Mouse (Mus musculus): ENCODE measurements around the gene Polrmt. TPM values are rescaled to one million over a fixed set of nuclear protein-coding genes. Genes with fewer than 3 reads are reported as not detected.
"Not testable (repeated sequence)": the region's sequence is repeated elsewhere in the genome, so short reads cannot be mapped to it uniquely, and the experiment has no call there.

The Polrmt gene
- polyA plus RNA-seq, 1 experiment from 2014 or later, result 31.8 TPM

DNA sequence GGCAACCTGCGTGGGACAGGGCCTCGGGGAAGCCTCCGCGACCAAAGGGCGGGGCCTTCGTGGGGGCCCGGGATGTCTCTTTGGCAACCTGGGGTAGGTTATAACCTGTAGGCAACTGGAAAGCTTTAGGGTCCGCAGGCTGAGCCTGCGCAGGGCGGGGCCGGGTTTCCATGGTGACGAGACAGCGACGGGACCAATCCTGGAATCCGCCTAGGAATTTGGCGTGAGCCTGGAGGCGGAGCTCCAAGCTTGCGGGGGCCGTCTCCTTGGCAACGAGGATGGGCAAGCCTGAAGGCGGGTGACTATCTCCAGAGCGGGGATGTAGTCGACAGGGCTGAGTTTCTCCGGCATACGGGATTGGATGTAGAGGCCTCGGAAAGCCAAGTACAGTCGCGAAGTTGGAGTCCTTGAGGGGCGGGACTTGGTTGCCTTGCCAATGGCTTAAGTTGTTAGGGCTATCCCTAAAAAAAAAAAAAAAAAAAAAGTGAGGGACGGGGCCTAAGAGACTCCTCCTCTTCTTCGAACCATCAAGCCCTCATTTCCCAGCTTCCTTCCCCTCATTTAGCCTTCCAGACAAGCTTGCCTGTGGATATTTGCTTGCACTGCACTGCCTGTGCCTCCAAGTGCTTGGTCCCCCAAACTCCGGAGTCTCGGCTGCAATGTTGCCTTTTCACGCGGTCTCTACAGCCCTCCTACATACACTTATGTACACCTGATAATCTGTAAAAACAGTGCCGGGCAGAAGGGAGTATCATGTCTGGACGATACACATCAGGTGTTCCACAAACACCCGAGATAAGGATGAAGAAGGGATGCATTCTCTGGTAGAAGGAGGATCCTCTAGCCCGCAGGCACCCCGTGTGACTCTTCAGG lies 21.2 kb upstream of the Polrmt start:
- peak; percentile 77 for ATAC-seq (ENCODE audit: insufficient number of reproducible peaks, insufficient read depth, low FRiP score, low read depth)
- no peaks in the 10 kb centered on the region for H3K9me3 ChIP-seq (ENCODE audit: control insufficient read depth, low read depth, low read length)
- H3K4me1 ChIP-seq (ENCODE audit: control insufficient read depth, insufficient read depth, low read length), result peaks cover 26% of the 10 kb centered on the region
- H3K36me3 ChIP-seq (ENCODE audit: control insufficient read depth, insufficient read depth, low read length), result no peaks in the 10 kb centered on the region
- 9% methylated on average over 39 of the region's 40 CpGs for WGBS
- H3K9ac ChIP-seq (replicated peaks; ENCODE audit: low read depth, low read length), result no peak overlapping the region; the same call in 1 of the 2 replicates
- H3K4me2 ChIP-seq (replicated peaks; ENCODE audit: low read depth, low read length), result peak overlapping the region; percentile 92
- no peaks in the 10 kb centered on the region for H3K27me3 ChIP-seq (ENCODE audit: control insufficient read depth, insufficient read depth, low read length)
- H3K4me3 ChIP-seq (ENCODE audit: low read depth, low read length), result peak overlapping the region; percentile 92
- H3K27ac ChIP-seq (ENCODE audit: low read length), result peak overlapping the region; percentile 79

DNA sequence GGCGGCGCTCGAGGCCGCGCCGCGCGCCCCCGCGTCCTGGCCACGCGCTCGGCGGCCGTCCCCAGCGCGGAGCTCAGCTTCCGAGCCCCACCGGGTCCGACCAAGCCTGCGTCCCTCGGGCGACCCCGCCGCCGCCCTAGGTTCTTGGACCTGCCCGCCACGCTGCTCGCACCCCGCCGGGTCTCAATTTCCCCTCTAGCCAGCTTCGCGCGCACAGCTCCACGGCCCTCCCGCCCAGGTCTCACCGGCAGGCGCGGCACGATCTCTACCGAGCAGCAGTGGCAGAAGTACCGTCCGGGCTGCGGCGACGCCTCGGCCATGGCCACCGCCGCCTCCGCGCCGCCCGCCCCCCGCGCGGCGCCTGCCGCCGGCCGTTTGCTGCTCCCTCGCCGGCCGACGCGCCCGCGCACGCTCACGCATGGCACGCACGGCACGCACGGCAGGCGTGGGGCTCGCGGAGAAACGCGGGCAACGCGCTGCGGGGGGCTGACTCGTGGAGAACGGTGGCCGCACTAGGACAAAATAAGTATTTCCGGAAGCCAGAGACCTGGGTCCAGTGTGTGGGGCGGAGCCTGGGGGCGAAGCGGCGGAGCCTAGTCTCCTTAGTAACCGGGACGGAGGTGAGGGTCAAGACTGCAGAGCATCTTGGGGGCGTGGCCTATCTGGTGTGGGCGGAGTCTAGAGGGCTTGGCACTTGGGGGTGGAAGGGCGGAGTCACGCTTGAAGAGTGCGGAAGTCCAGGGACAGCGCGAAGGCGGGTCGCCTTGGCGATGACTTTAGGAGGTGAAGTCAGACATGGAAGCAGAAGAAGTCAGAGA lies 20.3 kb upstream of the Polrmt start, which contains the start of gene Rnf126:
Gene Rnf126 (minus strand): TSS at position 445 of the 818 bp plus-strand sequence.
- Histone ChIP-seq H3K9me3 (ENCODE audit: control insufficient read depth, low read depth, low read length) (no peaks in the 10 kb centered on the region), H3K4me1 (ENCODE audit: control insufficient read depth, insufficient read depth, low read length) (peaks cover 26% of the 10 kb centered on the region), H3K36me3 (ENCODE audit: control insufficient read depth, insufficient read depth, low read length) (peaks cover 8% of the 10 kb centered on the region), H3K27ac (ENCODE audit: low read length) (peak within 1 kb of the TSS; percentile 87), H3K4me3 (ENCODE audit: low read depth, low read length) (peak within 1 kb of the TSS; percentile 92), H3K9ac (replicated peaks; ENCODE audit: low read depth, low read length) (peak within 1 kb of the TSS; percentile 93), H3K27me3 (ENCODE audit: control insufficient read depth, insufficient read depth, low read length) (no peaks in the 10 kb centered on the region), H3K4me2 (replicated peaks; ENCODE audit: low read depth, low read length) (peak within 1 kb of the TSS; percentile 92)
- peak; percentile 92 for ATAC-seq (ENCODE audit: insufficient number of reproducible peaks, insufficient read depth, low FRiP score, low read depth)
- under 1% methylated on average over 101 of the region's 101 CpGs for WGBS

DNA sequence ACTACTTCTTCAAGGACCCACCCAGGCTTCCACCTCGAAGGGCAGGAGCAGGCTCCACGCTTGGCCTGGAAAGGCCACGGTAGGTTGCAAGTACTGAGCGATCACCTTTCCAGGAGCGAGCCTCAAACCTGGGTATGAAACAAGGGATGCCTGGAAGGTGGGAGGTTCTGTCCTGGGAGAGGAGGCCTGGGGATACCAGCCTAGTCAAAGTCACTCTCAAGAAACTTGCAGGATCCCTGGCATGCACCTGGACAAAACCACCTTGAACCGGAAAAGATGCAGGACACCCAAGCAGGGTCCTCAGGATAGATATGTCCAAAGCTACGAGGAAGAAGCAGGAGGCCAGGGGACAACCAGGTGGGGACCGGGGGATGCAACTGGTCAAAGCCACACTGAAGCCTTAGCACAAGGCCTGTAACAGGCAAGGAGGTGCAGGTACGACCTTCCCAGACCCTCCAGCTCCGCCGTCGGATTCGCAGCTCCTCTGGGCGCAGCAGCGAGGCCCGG lies 19.7 kb upstream of the Polrmt start:
- H3K9me3 ChIP-seq (ENCODE audit: control insufficient read depth, low read depth, low read length), result no peaks in the 10 kb centered on the region
- peaks cover 26% of the 10 kb centered on the region for H3K4me1 ChIP-seq (ENCODE audit: control insufficient read depth, insufficient read depth, low read length)
- peak overlapping the region; percentile 87 for H3K27ac ChIP-seq (ENCODE audit: low read length)
- peaks cover 14% of the 10 kb centered on the region for H3K36me3 ChIP-seq (ENCODE audit: control insufficient read depth, insufficient read depth, low read length)
- H3K4me3 ChIP-seq (ENCODE audit: low read depth, low read length), result peak overlapping the region; percentile 92
- WGBS, result 6% methylated on average over 16 of the region's 16 CpGs
- H3K9ac ChIP-seq (replicated peaks; ENCODE audit: low read depth, low read length), result peak overlapping the region; percentile 93
- no peaks in the 10 kb centered on the region for H3K27me3 ChIP-seq (ENCODE audit: control insufficient read depth, insufficient read depth, low read length)
- peak overlapping the region; percentile 92 for H3K4me2 ChIP-seq (replicated peaks; ENCODE audit: low read depth, low read length)
- ATAC-seq (ENCODE audit: insufficient number of reproducible peaks, insufficient read depth, low FRiP score, low read depth), result no peak

DNA sequence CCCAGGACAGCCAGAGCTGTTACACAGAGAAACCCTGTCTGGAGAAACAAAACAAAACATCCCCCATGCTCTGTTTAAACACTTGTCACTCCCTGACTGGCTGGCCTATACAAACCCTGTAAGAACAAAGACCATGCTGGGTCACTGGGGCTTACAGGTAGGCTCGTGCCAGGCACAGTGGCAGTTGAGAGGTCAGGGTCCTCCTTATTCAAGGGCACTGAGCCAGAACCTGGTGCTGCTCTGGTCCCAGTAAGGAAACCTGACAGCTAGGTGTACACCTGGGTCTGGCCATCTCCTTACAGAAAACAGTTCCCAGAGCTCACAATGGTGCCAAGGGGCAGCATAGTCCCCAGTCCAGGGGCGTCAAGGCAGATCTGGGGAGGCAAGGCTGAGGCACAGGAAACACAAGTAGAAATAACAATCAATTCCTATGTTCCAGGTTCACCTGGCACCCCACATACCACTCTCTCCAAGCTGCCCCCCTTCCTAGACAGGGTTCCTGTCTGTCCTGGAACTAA lies 18.9 kb upstream of the Polrmt start:
- H3K9me3 ChIP-seq (ENCODE audit: control insufficient read depth, low read depth, low read length), result no peaks in the 10 kb centered on the region

DNA sequence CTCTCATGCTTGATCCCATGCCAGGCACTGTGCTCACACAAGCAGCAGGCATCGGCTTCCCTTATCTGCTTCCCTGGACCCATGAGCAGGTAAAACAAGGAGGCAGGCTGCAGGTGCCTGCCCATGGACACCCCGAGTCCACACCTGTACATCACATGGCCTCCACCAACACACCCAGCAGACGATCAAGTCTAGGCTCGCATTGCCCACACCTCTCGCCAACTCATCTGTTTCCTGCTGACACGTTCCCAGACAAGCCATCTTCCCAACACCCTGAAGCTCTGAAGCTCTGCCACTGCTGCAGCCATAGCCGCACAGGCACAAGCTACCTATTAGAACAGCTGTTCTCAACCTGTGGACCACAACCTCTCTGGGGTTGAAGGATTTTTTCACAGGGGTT lies 17.9 kb upstream of the Polrmt start:
- H3K27me3 ChIP-seq (ENCODE audit: control insufficient read depth, insufficient read depth, low read length), result no peaks in the 10 kb centered on the region
- 74% methylated on average over 7 of the region's 7 CpGs for WGBS

More for the DNA sequence above, 18.9 kb upstream of the Polrmt start:
- peak overlapping the region; percentile 92 for H3K4me3 ChIP-seq (ENCODE audit: low read depth, low read length)
- H3K36me3 ChIP-seq (ENCODE audit: control insufficient read depth, insufficient read depth, low read length), result peaks cover 22% of the 10 kb centered on the region
- no peak overlapping the region; the same call in 1 of the 2 replicates for H3K27ac ChIP-seq (ENCODE audit: low read length)
- WGBS, result 52% methylated on average over 2 of the region's 2 CpGs
- H3K27me3 ChIP-seq (ENCODE audit: control insufficient read depth, insufficient read depth, low read length), result no peaks in the 10 kb centered on the region
- no peak for ATAC-seq (ENCODE audit: insufficient number of reproducible peaks, insufficient read depth, low FRiP score, low read depth)
- H3K9ac ChIP-seq (replicated peaks; ENCODE audit: low read depth, low read length), result peak overlapping the region; percentile 93; the same call in 1 of the 2 replicates
- H3K4me2 ChIP-seq (replicated peaks; ENCODE audit: low read depth, low read length), result peak overlapping the region; percentile 92
- H3K4me1 ChIP-seq (ENCODE audit: control insufficient read depth, insufficient read depth, low read length), result peaks cover 26% of the 10 kb centered on the region

DNA sequence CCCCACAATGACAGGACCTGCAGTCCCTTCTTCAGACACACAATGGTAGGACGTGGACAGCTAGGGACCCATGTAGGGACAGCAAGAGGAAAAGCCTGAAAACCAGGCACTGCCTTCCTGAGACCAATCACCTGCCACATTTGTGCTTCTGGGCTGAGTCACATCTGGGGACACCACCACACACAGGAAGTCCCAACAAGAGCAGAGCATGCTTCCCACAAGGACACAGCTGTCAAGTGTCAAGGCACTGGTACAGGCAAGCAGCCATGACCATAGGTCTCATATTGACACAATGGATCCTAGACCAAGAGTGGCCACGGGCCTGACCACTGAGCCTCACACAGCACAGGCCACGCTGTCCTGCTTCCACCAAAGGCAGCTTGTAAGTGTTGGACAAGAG lies 16.5 kb upstream of the Polrmt start:
- peaks cover 44% of the 10 kb centered on the region for H3K36me3 ChIP-seq (ENCODE audit: control insufficient read depth, insufficient read depth, low read length)
- H3K27ac ChIP-seq (ENCODE audit: low read length), result no peak overlapping the region
- peaks cover 19% of the 10 kb centered on the region for H3K4me1 ChIP-seq (ENCODE audit: control insufficient read depth, insufficient read depth, low read length)
- no peaks in the 10 kb centered on the region for H3K27me3 ChIP-seq (ENCODE audit: control insufficient read depth, insufficient read depth, low read length)
- WGBS, result 84% methylated on average over 3 of the region's 3 CpGs
- H3K4me2 ChIP-seq (replicated peaks; ENCODE audit: low read depth, low read length), result no peak overlapping the region
- H3K9ac ChIP-seq (replicated peaks; ENCODE audit: low read depth, low read length), result no peak overlapping the region
- no peak for ATAC-seq (ENCODE audit: insufficient number of reproducible peaks, insufficient read depth, low FRiP score, low read depth)
- no peaks in the 10 kb centered on the region for H3K9me3 ChIP-seq (ENCODE audit: control insufficient read depth, low read depth, low read length)
- no peak overlapping the region for H3K4me3 ChIP-seq (ENCODE audit: low read depth, low read length)

More for the DNA sequence above, 17.9 kb upstream of the Polrmt start:
- Histone ChIP-seq H3K27ac (ENCODE audit: low read length) (no peak overlapping the region), H3K4me2 (replicated peaks; ENCODE audit: low read depth, low read length) (no peak overlapping the region), H3K4me1 (ENCODE audit: control insufficient read depth, insufficient read depth, low read length) (peaks cover 26% of the 10 kb centered on the region), H3K9me3 (ENCODE audit: control insufficient read depth, low read depth, low read length) (no peaks in the 10 kb centered on the region), H3K4me3 (ENCODE audit: low read depth, low read length) (no peak overlapping the region), H3K9ac (replicated peaks; ENCODE audit: low read depth, low read length) (0 out of 2 replicates have a peak overlapping the region, but pooled peaks have one; percentile 6), H3K36me3 (ENCODE audit: control insufficient read depth, insufficient read depth, low read length) (peaks cover 31% of the 10 kb centered on the region)
- no peak for ATAC-seq (ENCODE audit: insufficient number of reproducible peaks, insufficient read depth, low FRiP score, low read depth)

DNA sequence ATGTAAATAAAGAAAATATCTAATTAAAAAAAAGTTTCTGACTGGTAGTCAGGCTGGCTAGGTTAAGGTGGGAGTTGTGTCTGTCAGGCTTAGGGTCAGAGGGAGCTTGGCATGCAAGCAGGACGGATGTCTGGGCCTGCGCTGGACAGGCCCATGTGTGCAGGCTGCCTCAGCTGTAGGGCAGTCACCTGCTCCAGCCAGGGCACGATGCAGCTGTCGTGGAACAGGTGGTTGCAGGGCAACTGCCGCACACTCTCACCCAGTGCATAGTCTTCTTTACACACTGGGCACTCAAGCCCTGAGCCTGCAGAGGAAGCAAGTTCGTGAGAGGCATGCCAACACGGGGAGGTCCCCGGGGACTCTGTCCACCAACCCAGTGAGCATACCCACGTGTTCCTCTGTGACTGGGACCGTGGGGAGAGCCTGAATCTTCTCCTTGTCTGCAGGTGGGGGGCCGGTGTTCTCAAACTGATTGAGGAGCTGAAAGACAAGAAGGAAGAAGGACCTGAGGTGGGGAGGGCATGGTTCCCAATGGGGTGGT lies 14.3 kb upstream of the Polrmt start:
- Histone ChIP-seq H3K36me3 (ENCODE audit: control insufficient read depth, insufficient read depth, low read length) (peaks cover 59% of the 10 kb centered on the region), H3K9me3 (ENCODE audit: control insufficient read depth, low read depth, low read length) (no peaks in the 10 kb centered on the region), H3K9ac (replicated peaks; ENCODE audit: low read depth, low read length) (no peak overlapping the region), H3K27me3 (ENCODE audit: control insufficient read depth, insufficient read depth, low read length) (no peaks in the 10 kb centered on the region), H3K4me1 (ENCODE audit: control insufficient read depth, insufficient read depth, low read length) (peaks cover 14% of the 10 kb centered on the region), H3K4me2 (replicated peaks; ENCODE audit: low read depth, low read length) (no peak overlapping the region), H3K27ac (ENCODE audit: low read length) (no peak overlapping the region), H3K4me3 (ENCODE audit: low read depth, low read length) (no peak overlapping the region)
- no peak for ATAC-seq (ENCODE audit: insufficient number of reproducible peaks, insufficient read depth, low FRiP score, low read depth)
- WGBS, result 92% methylated on average over 11 of the region's 11 CpGs

DNA sequence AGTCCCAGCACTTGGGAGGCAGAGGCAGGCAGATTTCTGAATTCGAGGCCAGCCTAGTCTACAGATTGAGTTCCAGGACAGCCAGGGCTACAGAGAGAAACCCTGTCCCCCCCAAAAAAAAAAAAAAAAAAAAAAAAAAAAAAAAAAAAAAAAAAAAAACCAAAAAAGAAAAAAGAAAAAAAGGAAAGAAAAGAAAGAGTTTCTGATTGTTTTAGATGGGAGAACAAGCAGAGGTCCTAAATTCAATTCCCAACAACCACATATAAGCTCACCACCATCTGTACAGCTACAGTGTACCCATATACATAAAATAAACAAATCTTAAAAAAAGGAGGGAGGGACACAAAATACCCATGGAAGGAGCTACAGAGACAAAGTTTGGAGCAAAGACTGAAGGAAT lies 13.3 kb upstream of the Polrmt start:
- H3K9me3 ChIP-seq (ENCODE audit: control insufficient read depth, low read depth, low read length); H3K4me2 ChIP-seq (replicated peaks; ENCODE audit: low read depth, low read length); H3K4me1 ChIP-seq (ENCODE audit: control insufficient read depth, insufficient read depth, low read length); H3K27me3 ChIP-seq (ENCODE audit: control insufficient read depth, insufficient read depth, low read length); H3K27ac ChIP-seq (ENCODE audit: low read length); H3K9ac ChIP-seq (replicated peaks; ENCODE audit: low read depth, low read length); ATAC-seq (ENCODE audit: insufficient number of reproducible peaks, insufficient read depth, low FRiP score, low read depth); H3K4me3 ChIP-seq (ENCODE audit: low read depth, low read length): not testable (repeated sequence)
- 100% methylated on average over 1 of the region's 1 CpGs for WGBS
- H3K36me3 ChIP-seq (ENCODE audit: control insufficient read depth, insufficient read depth, low read length), result peaks cover 59% of the 10 kb centered on the region
